ENCODE assay signal across 7 mouse cellular contexts in the genomic region with DNA sequence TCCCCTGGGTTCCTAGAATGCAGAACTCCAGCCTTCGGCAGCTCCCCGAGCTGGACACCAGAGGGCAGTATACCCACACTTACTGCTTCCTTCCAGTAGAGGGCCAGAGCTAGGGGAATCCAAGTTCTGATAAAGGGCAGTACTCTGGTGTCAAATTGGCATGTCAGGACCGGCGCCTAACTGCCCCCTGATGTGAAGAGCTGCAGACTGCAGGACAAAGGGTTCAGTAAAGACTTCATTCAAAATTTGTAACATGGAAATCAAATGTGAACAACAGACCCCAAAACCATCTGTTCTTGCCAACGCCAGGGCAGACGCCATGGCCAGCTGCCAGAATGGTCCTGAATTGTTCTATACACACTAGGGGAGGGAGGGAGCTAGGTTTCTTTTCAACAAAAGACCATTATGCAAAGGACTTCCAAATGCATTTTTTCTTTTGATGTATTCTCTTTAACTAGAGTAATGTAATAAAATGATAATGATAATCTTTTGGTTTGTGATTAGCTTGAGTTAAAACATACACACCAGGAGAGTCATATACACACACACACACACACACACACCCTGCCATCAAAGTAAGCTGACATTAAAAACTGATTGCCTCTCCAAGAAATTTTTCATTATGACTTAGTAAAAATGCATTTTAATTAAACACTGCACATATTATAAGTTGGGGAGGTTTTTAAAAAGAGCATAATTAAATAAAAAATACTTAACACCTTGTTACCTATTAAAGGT.
DNase-seq lines count a peak whose midpoint lies in the region; ATAC-seq lines count a peak whose summit lies in the region.

No protein-coding gene starts in this region.

- no peaks in the 10 kb centered on the region for H3K9me3 ChIP-seq in intestine, embryonic 14.5 days (ENCODE audit: control insufficient read depth, low read length)
- H3K9me3 ChIP-seq in midbrain, embryonic 12.5 days = no peaks in the 10 kb centered on the region

- H3K4me1 ChIP-seq in intestine, embryonic 14.5 days (replicated peaks; ENCODE audit: control insufficient read depth, insufficient read depth, low read length) = 0 out of 2 replicates have a peak, but pooled peaks cover 3% of the 10 kb centered on the region
- H3K4me1 ChIP-seq in midbrain, embryonic 12.5 days = no peaks in the 10 kb centered on the region

- DNase-seq in gastrocnemius, postnatal 10 days = peak; percentile 54
- DNase-seq in intestine, embryonic 14.5 days (ENCODE audit: low spot score) = peak; percentile 77
- DNase-seq in left cerebral cortex, adult 9 months (ENCODE audit: low spot score in 2 of 2) = peak; percentile 5 to 78
- DNase-seq in spleen, adult 12 weeks (ENCODE audit: low spot score) = peak; percentile 11

- no peak overlapping the region for H3K4me2 ChIP-seq in intestine, embryonic 14.5 days (ENCODE audit: low read length)
- H3K4me2 ChIP-seq in midbrain, embryonic 12.5 days (replicated peaks) = no peak overlapping the region

- H3K27ac ChIP-seq in intestine, embryonic 14.5 days (ENCODE audit: low read depth) = no peak overlapping the region
- H3K27ac ChIP-seq in midbrain, embryonic 12.5 days (replicated peaks) = no peak overlapping the region

- H3K27me3 ChIP-seq in intestine, embryonic 14.5 days (replicated peaks; ENCODE audit: control insufficient read depth, insufficient read depth, low read length) = 0 out of 2 replicates have a peak, but pooled peaks cover 2% of the 10 kb centered on the region
- H3K27me3 ChIP-seq in midbrain, embryonic 12.5 days = no peaks in the 10 kb centered on the region

- peak; percentile 49 for ATAC-seq in activated CD4-positive, CD25-positive, alpha-beta regulatory T cell, adult 4 months
- peak; percentile 99 for ATAC-seq in common myeloid progenitor, adult 5-6 weeks (replicated peaks; ENCODE audit: low read depth, poor library complexity, severe bottlenecking)
- no peak; the same call in 1 of the 2 replicates for ATAC-seq in intestine, embryonic 14.5 days (replicated peaks; ENCODE audit: low FRiP score, low TSS enrichment, low read depth)
- peak; percentile 93 for ATAC-seq in midbrain, embryonic 12.5 days (ENCODE audit: low FRiP score, low read depth)

- WGBS in intestine, embryonic 14.5 days = 38% methylated on average over 6 of the region's 6 CpGs
- 30% methylated on average over 6 of the region's 6 CpGs for WGBS in midbrain, embryonic 12.5 days

- no peak overlapping the region for H3K9ac ChIP-seq in intestine, embryonic 14.5 days (ENCODE audit: low read length)
- no peak overlapping the region for H3K9ac ChIP-seq in midbrain, embryonic 12.5 days (replicated peaks)

- H3K36me3 ChIP-seq in intestine, embryonic 14.5 days (ENCODE audit: control insufficient read depth, insufficient read depth, low read length) = no peaks in the 10 kb centered on the region
- H3K36me3 ChIP-seq in midbrain, embryonic 12.5 days = no peaks in the 10 kb centered on the region

- no peak overlapping the region for H3K4me3 ChIP-seq in intestine, embryonic 14.5 days (ENCODE audit: low read depth, low read length)
- H3K4me3 ChIP-seq in midbrain, embryonic 12.5 days = no peak overlapping the region

Comparison
In these comparisons a context has a peak if more than half of its experiments do, and no peak if none do; other contexts are left out.
1. DNase-seq: peak in every context shown above with its lines; median percentile 77 in intestine, embryonic 14.5 days; 54 in gastrocnemius, postnatal 10 days; 42 in left cerebral cortex, adult 9 months; 11 in spleen, adult 12 weeks.